Mouse (Mus musculus) liver, adult 2 months (tissue): ENCODE measurements at regions not wholly inside any gene's neighbourhood (a gene's known extent, or its start where the extent isn't known, plus 50 kb on each side); places are given as distances from the start of the nearest gene placed in this dataset.

Experiments
- CTCF ChIP-seq: fragments of 200-500 bp; IDR thresholded peaks from 2 replicates; pipeline ENCODE4 v1.5.1; 2011; ENCODE audit warnings: low read depth, low read length, control low read depth
- POLR2A ChIP-seq: fragments of 200-500 bp; IDR thresholded peaks from 2 replicates; pipeline ENCODE4 v1.6.1; 2011; ENCODE audit warnings: low read length, control low read depth; ENCODE audit not compliant: insufficient read depth; ENCODE audit errors: extremely low read depth

GRCm38 (mm10) chr10:115676661-115677060, 89.1 kb upstream of the Lgr5 start:
- TF ChIP-seq CTCF (no peak), POLR2A (no peak)
